Mouse (Mus musculus) G1E (cell line): ENCODE data around the gene Elavl1.

Experiments
- CTCF ChIP-seq: IDR thresholded peaks from 2 replicates; pipeline ENCODE4 v1.5.1; 2012; ENCODE audit warnings: low read depth, low read length, inconsistent platforms, mixed read lengths
- GATA1 ChIP-seq: IDR thresholded peaks from 2 replicates; pipeline ENCODE4 v1.6.1; 2012; ENCODE audit warnings: borderline replicate concordance, low read length, inconsistent platforms, mixed read lengths
- POLR2AphosphoS5 ChIP-seq: IDR thresholded peaks from 2 replicates; pipeline ENCODE4 v1.6.1; 2012; ENCODE audit warnings: low read depth, low read length, inconsistent platforms; ENCODE audit not compliant: insufficient replicate concordance

GRCm38 (mm10) chr8:4265160-4265914, 59.9 kb downstream of the Elavl1 start:
- no peak for TF ChIP-seq GATA1
- no peak for TF ChIP-seq CTCF
- no peak for TF ChIP-seq POLR2AphosphoS5
